Mouse (Mus musculus) small intestine, adult 2 months (tissue): ENCODE measurements around the gene Rpl23a. TPM values are rescaled to one million over a fixed set of nuclear protein-coding genes. Genes with fewer than 3 reads are reported as not detected.

Source experiments
- H3K27ac ChIP-seq: fragments of 200-500 bp; 2 replicates; pipeline ENCODE4 v1.5.1; 2012; ENCODE audit warnings: low read depth, low read length, control low read depth, inconsistent platforms; ENCODE audit not compliant: insufficient read depth
- H3K27me3 ChIP-seq: fragments of 200-500 bp; 2 replicates; pipeline ENCODE4 v1.6.1; 2012; ENCODE audit warnings: mild to moderate bottlenecking, moderate library complexity, low read length, inconsistent platforms; ENCODE audit not compliant: control insufficient read depth, insufficient read depth
- H3K36me3 ChIP-seq: fragments of 200-500 bp; 2 replicates; pipeline ENCODE4 v1.6.1; 2012; ENCODE audit warnings: mild to moderate bottlenecking, low read length, control low read depth, inconsistent platforms; ENCODE audit not compliant: control insufficient read depth, insufficient read depth
- H3K4me1 ChIP-seq: fragments of 200-500 bp; 2 replicates; pipeline ENCODE4 v1.6.1; 2012; ENCODE audit warnings: low read length, inconsistent platforms, mixed read lengths; ENCODE audit not compliant: control insufficient read depth, insufficient read depth, insufficient read length
- H3K4me3 ChIP-seq: fragments of 200-500 bp; 2 replicates; pipeline ENCODE4 v1.5.1; 2012; ENCODE audit warnings: low read depth, mild to moderate bottlenecking, control low read depth, inconsistent platforms, low read length, moderate library complexity
- CTCF ChIP-seq: fragments of 200-500 bp; IDR thresholded peaks from 2 replicates; pipeline ENCODE4 v1.5.1; 2012; ENCODE audit warnings: low read depth, mild to moderate bottlenecking, control low read depth, inconsistent platforms, low read length, moderate library complexity, mixed read lengths; ENCODE audit not compliant: insufficient replicate concordance, insufficient read length; ENCODE audit errors: extremely low read depth
- POLR2A ChIP-seq: fragments of 200-500 bp; IDR thresholded peaks from 2 replicates; pipeline ENCODE4 v1.6.1; 2012; ENCODE audit warnings: low read depth, mild to moderate bottlenecking, control low read depth, inconsistent platforms, low read length, moderate library complexity
- WGBS: fragments of 180-500 bp; shearing (Covaris S2); methylation state at CpG from one replicate; pipeline ENCODE4 v1.1.7; 2018; 5-methylcytosine and 5-hydroxymethylcytosine counted together
- polyA plus RNA-seq: library from polyadenylated mRNA; depleted of rRNA; stranded (reverse); fragments of >200 nt; gene quantifications from 2 replicates; pipeline ENCODE4 v1.2.3, GENCODE M21; 2012

The Rpl23a gene
- polyA plus RNA-seq, 1 experiment: 66.4 TPM

DNA sequence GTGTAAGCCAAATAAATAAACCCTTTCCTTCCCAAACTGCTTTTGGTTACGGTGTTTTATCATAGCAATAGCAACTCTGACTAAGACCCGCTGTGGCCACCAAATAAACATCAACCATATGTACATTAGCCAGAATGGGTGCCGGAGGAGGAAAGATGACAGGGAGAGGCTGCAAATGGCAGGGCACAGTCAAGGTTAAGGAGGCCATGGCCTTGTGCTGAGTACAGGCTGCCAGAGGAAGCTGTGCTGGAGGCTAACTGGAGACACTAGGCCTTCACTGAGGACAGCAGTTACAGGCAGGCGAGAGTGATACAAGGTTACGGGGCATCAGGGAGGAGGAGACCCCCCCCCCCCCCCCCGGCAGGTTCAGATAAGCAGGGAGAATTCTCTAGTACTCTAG lies 26.5 kb upstream of the Rpl23a start:
- 93% methylated on average over 6 of the region's 6 CpGs for WGBS

DNA sequence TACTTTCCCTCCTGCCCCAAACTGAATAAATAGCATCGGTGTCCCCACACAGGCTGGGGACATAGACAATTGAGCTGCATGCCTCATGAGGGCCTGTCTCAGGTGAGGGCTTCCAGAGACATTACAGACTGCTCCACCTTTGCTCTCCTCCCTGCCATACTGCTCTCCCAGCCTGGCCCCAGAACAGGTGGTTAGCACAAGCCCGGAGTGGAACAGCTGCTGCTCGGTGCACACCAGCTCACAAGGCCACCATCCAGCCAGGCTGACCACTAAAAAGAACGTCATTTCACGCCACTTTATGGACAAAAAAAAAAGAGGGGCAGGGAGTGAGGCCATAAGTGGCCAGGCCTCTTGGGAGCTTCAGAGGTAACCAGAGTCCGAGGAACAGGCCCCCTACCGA lies 23.8 kb upstream of the Rpl23a start:
- Histone ChIP-seq H3K4me1 (peaks cover 2% of the 10 kb centered on the region; the same call in 1 of the 2 replicates), H3K27ac (no peak overlapping the region), H3K27me3 (no peaks in the 10 kb centered on the region), H3K4me3 (no peak overlapping the region), H3K36me3 (peaks cover 67% of the 10 kb centered on the region)
- WGBS: 92% methylated on average over 7 of the region's 7 CpGs
- TF ChIP-seq CTCF: no peak
- no peak for TF ChIP-seq POLR2A

More for the DNA sequence above, 26.5 kb upstream of the Rpl23a start:
- Histone ChIP-seq H3K4me1 (no peaks in the 10 kb centered on the region), H3K27me3 (no peaks in the 10 kb centered on the region), H3K4me3 (no peak overlapping the region), H3K27ac (no peak overlapping the region), H3K36me3 (peaks cover 84% of the 10 kb centered on the region)
- TF ChIP-seq POLR2A: no peak
- no peak for TF ChIP-seq CTCF

DNA sequence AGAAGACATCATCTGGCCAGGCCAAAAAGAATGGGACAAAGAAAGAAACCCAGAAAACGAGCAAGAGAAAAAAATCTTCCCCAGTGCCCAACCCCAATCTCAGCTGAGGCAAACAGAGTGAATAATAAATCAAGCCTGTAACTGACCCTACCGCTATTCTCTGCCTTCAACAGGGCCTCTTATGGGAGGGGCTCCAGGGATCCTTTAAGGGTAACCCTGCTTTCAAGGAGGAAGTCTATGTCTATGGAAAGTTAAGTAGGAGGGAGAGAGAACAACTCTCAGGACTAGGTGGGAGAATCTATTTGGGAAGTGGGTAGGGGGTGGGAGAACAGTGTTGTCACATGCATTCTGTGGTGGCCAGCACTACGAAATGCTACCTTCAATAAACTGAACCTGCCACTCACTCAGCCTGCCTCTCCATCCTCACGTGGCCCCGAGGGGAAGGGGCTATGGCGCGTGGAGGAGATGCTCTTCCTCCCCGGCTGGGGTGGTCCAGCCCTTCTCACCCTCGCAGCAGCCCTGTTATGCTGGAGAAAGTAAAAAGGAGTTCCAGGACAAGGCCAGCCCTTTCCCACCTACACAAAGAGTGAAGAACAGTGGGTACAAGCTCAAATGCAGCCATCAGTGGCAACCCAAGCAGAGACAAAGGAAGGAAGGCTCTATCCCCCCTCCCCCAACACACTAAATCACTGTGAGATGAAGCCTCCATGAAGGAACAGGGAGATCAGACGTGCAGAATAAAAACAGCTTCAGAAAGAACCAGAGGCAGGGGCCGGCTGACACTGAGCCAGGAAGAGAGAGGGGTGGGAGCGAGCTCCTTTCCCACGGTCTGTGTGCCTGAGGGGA lies 22.2 kb upstream of the Rpl23a start:
- no peak overlapping the region for H3K27ac ChIP-seq
- TF ChIP-seq CTCF: no peak
- TF ChIP-seq POLR2A: no peak
- H3K4me1 ChIP-seq: peaks cover 2% of the 10 kb centered on the region; the same call in 1 of the 2 replicates
- H3K36me3 ChIP-seq: peaks cover 55% of the 10 kb centered on the region
- WGBS: 82% methylated on average over 13 of the region's 13 CpGs
- H3K4me3 ChIP-seq: no peak overlapping the region
- H3K27me3 ChIP-seq: no peaks in the 10 kb centered on the region

DNA sequence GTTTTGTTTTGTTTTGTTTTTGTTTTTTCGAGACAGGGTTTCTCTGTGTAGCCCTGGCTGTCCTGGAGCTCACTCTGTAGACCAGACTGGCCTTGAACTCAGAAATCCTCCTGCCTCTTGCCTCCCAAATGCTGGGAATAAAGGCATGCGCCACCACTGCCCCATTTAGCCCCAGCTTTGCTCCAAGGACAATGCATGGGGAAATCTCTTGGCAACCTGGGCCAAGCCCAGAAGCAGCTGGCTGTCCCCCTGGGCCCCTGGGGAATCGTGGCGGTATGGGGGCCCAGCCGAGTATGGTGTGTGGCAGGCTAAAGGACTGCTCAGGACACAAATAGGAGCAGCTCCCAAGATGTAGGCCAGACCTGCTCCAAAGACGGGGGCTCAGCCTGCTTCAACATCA lies 20.9 kb upstream of the Rpl23a start:
- Histone ChIP-seq H3K4me1 (peaks cover 2% of the 10 kb centered on the region; the same call in 1 of the 2 replicates), H3K36me3 (peaks cover 42% of the 10 kb centered on the region), H3K27me3 (no peaks in the 10 kb centered on the region), H3K4me3 (no peak overlapping the region), H3K27ac (no peak overlapping the region)
- WGBS: 74% methylated on average over 6 of the region's 6 CpGs
- TF ChIP-seq CTCF: no peak
- no peak for TF ChIP-seq POLR2A

DNA sequence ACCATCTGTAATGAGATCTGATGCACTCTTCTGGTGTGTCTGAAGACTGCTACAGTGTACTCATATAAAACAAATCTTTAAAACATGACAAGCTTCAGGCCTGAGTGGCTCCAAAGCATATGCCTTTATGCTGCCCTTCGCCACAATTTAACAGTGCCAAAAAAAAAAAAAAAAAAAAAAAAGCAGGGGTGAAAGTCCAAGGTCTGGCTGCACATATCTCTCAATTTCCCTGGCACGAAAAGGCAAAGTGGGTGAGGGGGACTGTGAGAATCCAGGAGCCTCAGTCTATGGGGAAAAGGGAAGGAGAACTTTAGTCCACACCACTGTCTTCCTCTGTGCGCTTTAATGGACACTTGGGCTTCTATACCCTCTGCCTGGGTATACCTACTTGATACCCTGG lies 19.0 kb upstream of the Rpl23a start:
- H3K27me3 ChIP-seq: no peaks in the 10 kb centered on the region

DNA sequence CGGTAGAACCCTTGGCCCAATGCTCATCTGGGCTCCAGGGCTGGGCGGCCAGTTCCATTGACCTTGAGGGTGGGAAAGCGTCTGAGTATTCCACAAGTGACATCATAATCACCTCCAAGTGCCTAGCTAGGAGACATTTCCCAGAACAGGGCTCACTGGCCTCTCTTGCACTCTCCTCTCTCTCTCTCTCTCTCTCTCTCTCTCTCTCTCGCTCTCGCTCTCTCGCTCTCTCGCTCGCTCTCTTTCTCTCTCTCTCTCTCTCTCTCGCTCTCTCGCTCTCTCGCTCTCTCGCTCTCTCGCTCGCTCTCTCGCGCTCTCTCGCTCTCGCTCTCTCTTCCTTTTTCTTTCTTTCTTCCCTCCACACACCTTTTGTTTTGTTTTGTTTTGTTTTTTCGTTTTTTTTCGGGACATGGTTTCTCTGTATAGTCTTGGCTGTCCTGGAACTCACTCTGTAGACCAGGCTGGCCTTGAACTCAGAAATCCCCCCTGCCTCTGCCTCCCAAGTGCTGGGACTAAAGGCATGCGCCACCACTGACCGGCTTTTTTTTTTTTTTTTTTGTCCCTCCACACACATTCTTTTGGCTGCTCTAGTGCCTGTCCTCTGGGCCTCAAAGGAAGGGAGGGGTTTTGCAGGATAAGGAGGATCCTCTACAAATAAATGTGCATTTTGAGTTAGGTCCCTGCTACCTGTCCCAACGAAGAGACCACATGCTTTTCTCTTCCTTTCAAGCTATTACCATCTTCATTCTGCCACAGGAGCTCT lies 11.9 kb upstream of the Rpl23a start:
- TF ChIP-seq POLR2A: no peak
- TF ChIP-seq CTCF: no peak
- peaks cover 3% of the 10 kb centered on the region; the same call in 1 of the 2 replicates for H3K27me3 ChIP-seq
- H3K27ac ChIP-seq: no peak overlapping the region
- whole genome bisulfite sequencing: 64% methylated on average over 23 of the region's 23 CpGs
- H3K4me1 ChIP-seq: peaks cover 2% of the 10 kb centered on the region; the same call in 1 of the 2 replicates
- no peaks in the 10 kb centered on the region for H3K36me3 ChIP-seq
- peak overlapping the region; percentile 69 for H3K4me3 ChIP-seq

More for the DNA sequence above, 19.0 kb upstream of the Rpl23a start:
- Histone ChIP-seq H3K27ac (no peak overlapping the region), H3K36me3 (peaks cover 23% of the 10 kb centered on the region), H3K4me1 (peaks cover 2% of the 10 kb centered on the region; the same call in 1 of the 2 replicates), H3K4me3 (no peak overlapping the region)
- 29% methylated on average over 3 of the region's 3 CpGs for WGBS
- TF ChIP-seq POLR2A (no peak), CTCF (no peak)
